ENCODE assay signal across 8 mouse cellular contexts in the genomic region with DNA sequence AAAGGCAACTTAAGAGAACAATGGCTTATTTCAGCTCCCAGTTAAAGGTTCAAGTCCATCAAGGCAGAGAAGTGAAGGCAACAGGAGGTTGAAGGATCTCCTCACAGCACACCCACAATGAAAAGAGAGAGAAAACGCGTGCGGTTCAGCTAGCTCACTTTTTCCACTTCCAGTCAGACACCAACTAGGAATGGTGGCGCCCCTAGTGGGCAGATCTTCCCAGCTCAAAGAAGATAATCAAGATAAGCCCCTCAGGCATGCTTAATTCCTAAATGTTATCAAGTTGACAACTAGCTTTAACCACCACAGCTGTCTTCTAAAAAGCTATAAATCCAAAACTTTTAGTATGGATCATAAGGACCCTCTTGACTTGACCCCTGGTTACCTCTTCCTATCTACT. TPM values are rescaled to one million over a fixed set of nuclear protein-coding genes. Genes with fewer than 3 reads are reported as not detected.
DNase-seq lines count a peak whose midpoint lies in the region; TF ChIP-seq lines count a peak whose summit lies in the region.

No protein-coding gene starts in this region.

- H3K9me3 ChIP-seq in E14TG2a.4 (ENCODE audit: low read length) = no peaks in the 10 kb centered on the region
- no peaks in the 10 kb centered on the region for H3K9me3 ChIP-seq in heart, embryonic 10.5 days

- peaks cover 7% of the 10 kb centered on the region for H3K27me3 ChIP-seq in E14TG2a.4 (ENCODE audit: insufficient read depth, low read length)
- H3K27me3 ChIP-seq in heart, embryonic 10.5 days (ENCODE audit: insufficient read depth, poor library complexity, severe bottlenecking) = no peaks in the 10 kb centered on the region; the same call in 1 of the 2 replicates

- peak overlapping the region; percentile 94 for H3K4me3 ChIP-seq in E14TG2a.4 (replicated peaks; ENCODE audit: low read length)
- peak overlapping the region; percentile 87 for H3K4me3 ChIP-seq in heart, embryonic 10.5 days
- peak overlapping the region; percentile 59 for H3K4me3 ChIP-seq in macrophage (ENCODE audit: inconsistent target)

- no peak overlapping the region for H3K27ac ChIP-seq in heart, embryonic 10.5 days
- H3K27ac ChIP-seq in macrophage = no peak overlapping the region

- peaks cover 38% of the 10 kb centered on the region for H3K4me1 ChIP-seq in E14TG2a.4 (replicated peaks; ENCODE audit: low read depth, low read length)
- peaks cover 10% of the 10 kb centered on the region for H3K4me1 ChIP-seq in heart, embryonic 10.5 days

- WGBS in heart, embryonic 10.5 days = 9% methylated on average over 4 of the region's 4 CpGs
- 0% methylated on average over 4 of the region's 4 CpGs for WGBS in macrophage (ENCODE audit: missing documents)

- TF ChIP-seq CTCF in E14TG2a.4 (conservative IDR thresholded peaks at IDR 0.05; ENCODE audit: low read length) = peak; percentile 83

- H3K36me3 ChIP-seq in E14TG2a.4 (ENCODE audit: insufficient read depth, low read length) (peaks cover 41% of the 10 kb centered on the region), macrophage (ENCODE audit: inconsistent target) (no peaks in the 10 kb centered on the region)
- H3K36me3 ChIP-seq in heart, embryonic 10.5 days = peaks cover 6% of the 10 kb centered on the region

- H3K79me2 ChIP-seq in macrophage (ENCODE audit: inconsistent target) = no peaks in the 10 kb centered on the region

- peak; percentile 39 to 78 for DNase-seq in heart, adult 18-20 months
- no peak for DNase-seq in heart, adult 11 months
- peak; percentile 84 for DNase-seq in c-Kit-positive CD71-positive TER-119-negative erythroid progenitor cells, embryonic 14.5 days (ENCODE audit: low read depth)
- DNase-seq in heart, embryonic 10.5 days (ENCODE audit: low spot score) = peak; percentile 84
- peak; percentile 83 for DNase-seq in kidney, postnatal 10 days
- peak; percentile 79 to 89 for DNase-seq in spleen, postnatal 4 days (ENCODE audit: low spot score in 2 of 2)

RNA-seq across cellular contexts. Expression of gene Pxmp2, which starts 1.4 kb away (rescaled TPM):
- 100 to 1,000 TPM; 120 to 124 TPM for total RNA-seq in heart, adult 18-20 months (2021)
- polyA plus RNA-seq in heart, embryonic 10.5 days (2016; fragmentation: Nextera tagmentation; extraction: Ambion mirVana) = 18.5 and 20.2 TPM in 2 replicates
- 1 to 10 TPM in 5 of 26 experiments, under 1 TPM in 1, not detected in 20; 0.58 to 3.5 (median 1.8) TPM for total RNA-seq in macrophage (2018; cell fraction: chromatin; rRNA removed)
- total RNA-seq in macrophage (2018; cell fraction: cytosol; rRNA removed) = 1 to 10 TPM in 18 of 26 experiments, under 1 TPM in 8; 0.59 to 2.1 (median 1.2) TPM
- total RNA-seq in macrophage (2018; cell fraction: nucleus; rRNA removed) = 1 to 10 TPM in 5 of 26 experiments, under 1 TPM in 6, not detected in 15; 0.59 to 5.6 (median 0.83) TPM
- 1.5 to 1.8 TPM (median 1.5 TPM) in 3 replicates for polyA plus RNA-seq in macrophage (2018)

RNA-seq across cellular contexts. Expression of gene Pole, which starts 1.6 kb away (rescaled TPM):
- 1 to 10 TPM; 2.2 to 2.3 TPM for total RNA-seq in heart, adult 18-20 months (2021)
- polyA plus RNA-seq in heart, embryonic 10.5 days (2016; fragmentation: Nextera tagmentation; extraction: Ambion mirVana) = 23.8 and 32.4 TPM in 2 replicates
- 10 to 100 TPM in 6 of 26 experiments, 1 to 10 TPM in 19, under 1 TPM in 1; 0.59 to 19.8 (median 6.4) TPM for total RNA-seq in macrophage (2018; cell fraction: chromatin; rRNA removed)
- 1 to 10 TPM; 1.1 to 3.2 (median 1.9) TPM for total RNA-seq in macrophage (2018; cell fraction: cytosol; rRNA removed)
- total RNA-seq in macrophage (2018; cell fraction: nucleus; rRNA removed) = 10 to 100 TPM in 2 of 26 experiments, 1 to 10 TPM in 24; 1.2 to 37.0 (median 2.7) TPM
- 0.57 to 14.9 TPM (median 4.5 TPM) in 3 replicates for polyA plus RNA-seq in macrophage (2018)

RNA-seq across cellular contexts. Expression of gene Pgam5, which starts 14.8 kb away (rescaled TPM):
- 10 to 100 TPM; 32.9 to 35.7 TPM for total RNA-seq in heart, adult 18-20 months (2021)
- polyA plus RNA-seq in heart, embryonic 10.5 days (2016; fragmentation: Nextera tagmentation; extraction: Ambion mirVana) = 74.5 and 81.2 TPM in 2 replicates
- total RNA-seq in macrophage (2018; cell fraction: chromatin; rRNA removed) = 10 to 100 TPM in 22 of 26 experiments, 1 to 10 TPM in 4; 4.7 to 39.2 (median 20.7) TPM
- 10 to 100 TPM; 15.7 to 28.5 (median 22.6) TPM for total RNA-seq in macrophage (2018; cell fraction: cytosol; rRNA removed)
- 10 to 100 TPM in 25 of 26 experiments, 1 to 10 TPM in 1; 9.4 to 38.0 (median 17.8) TPM for total RNA-seq in macrophage (2018; cell fraction: nucleus; rRNA removed)
- 13.1 to 37.7 TPM (median 18.8 TPM) in 3 replicates for polyA plus RNA-seq in macrophage (2018)

RNA-seq across cellular contexts. Expression of gene Ankle2, which starts 53.7 kb away (rescaled TPM):
- total RNA-seq in heart, adult 18-20 months (2021) = 10 to 100 TPM; 26.2 to 28.4 TPM
- polyA plus RNA-seq in heart, embryonic 10.5 days (2016; fragmentation: Nextera tagmentation; extraction: Ambion mirVana) = 21.7 and 24.1 TPM in 2 replicates
- total RNA-seq in macrophage (2018; cell fraction: chromatin; rRNA removed) = 100 to 1,000 TPM in 2 of 26 experiments, 10 to 100 TPM in 24; 10.9 to 103 (median 65.8) TPM
- 10 to 100 TPM; 28.5 to 85.5 (median 49.6) TPM for total RNA-seq in macrophage (2018; cell fraction: cytosol; rRNA removed)
- total RNA-seq in macrophage (2018; cell fraction: nucleus; rRNA removed) = 100 to 1,000 TPM in 2 of 26 experiments, 10 to 100 TPM in 24; 22.2 to 116 (median 68.2) TPM
- polyA plus RNA-seq in macrophage (2018) = 22.8 to 37.6 TPM (median 32.0 TPM) in 3 replicates

RNA-seq across cellular contexts. Expression of gene P2rx2, which starts 58.5 kb away (rescaled TPM):
- not detected for total RNA-seq in heart, adult 18-20 months (2021)
- polyA plus RNA-seq in heart, embryonic 10.5 days (2016; fragmentation: Nextera tagmentation; extraction: Ambion mirVana) = 0.27 and 0.44 TPM in 2 replicates
- total RNA-seq in macrophage (2018; cell fraction: chromatin; rRNA removed) = not detected
- total RNA-seq in macrophage (2018; cell fraction: cytosol; rRNA removed) = not detected
- not detected for total RNA-seq in macrophage (2018; cell fraction: nucleus; rRNA removed)
- polyA plus RNA-seq in macrophage (2018) = not detected in 3 replicates
